Mouse (Mus musculus) liver, adult 2 months (tissue): ENCODE data around the gene 1700113H08Rik.

Source experiments
- CTCF ChIP-seq: fragments of 200-500 bp; IDR thresholded peaks from 2 replicates; pipeline ENCODE4 v1.5.1; 2011; ENCODE audit warnings: low read depth, low read length, control low read depth
- POLR2A ChIP-seq: fragments of 200-500 bp; IDR thresholded peaks from 2 replicates; pipeline ENCODE4 v1.6.1; 2011; ENCODE audit warnings: low read length, control low read depth; ENCODE audit not compliant: insufficient read depth; ENCODE audit errors: extremely low read depth

GRCm38 (mm10) chr10:87046931-87047468 lies 10.8 kb upstream of the 1700113H08Rik start:
- TF ChIP-seq CTCF, result peak; percentile 45
- no peak for TF ChIP-seq POLR2A
